Mouse (Mus musculus): Measurements from ENCODE around the gene Gm11096. TPM values are rescaled to one million over a fixed set of nuclear protein-coding genes. Genes with fewer than 3 reads are reported as not detected.

Gm11096 gene
- polyA plus RNA-seq (2014; fragmentation: Nextera tagmentation; extraction: Ambion mirVana) = not detected in 2 replicates

- Histone ChIP-seq H3K9ac (ENCODE audit: low read depth, low read length) (no peak within 1 kb of the TSS), H3K4me3 (ENCODE audit: low read depth, low read length) (no peak within 1 kb of the TSS)
- ATAC-seq (ENCODE audit: low FRiP score) = no peak
These were observed at the start of gene Gm11096 for GRCm38 (mm10) chr17:81441463-81441862. Gene Gm11096 (plus strand): TSS chr17:81441763.

GRCm38 (mm10) chr17:81393040-81393439 is 48.5 kb upstream of the Gm11096 start:
- Histone ChIP-seq H3K9ac (ENCODE audit: low read depth, low read length) (no peak overlapping the region), H3K36me3 (ENCODE audit: control insufficient read depth, insufficient read depth, low read length) (no peaks in the 10 kb centered on the region), H3K27ac (ENCODE audit: low read depth, low read length) (no peak overlapping the region), H3K27me3 (ENCODE audit: control insufficient read depth, insufficient read depth, low read length) (no peaks in the 10 kb centered on the region), H3K4me1 (replicated peaks; ENCODE audit: control insufficient read depth, insufficient read depth, low read length) (no peaks in the 10 kb centered on the region), H3K9me3 (ENCODE audit: control insufficient read depth, low read length) (no peaks in the 10 kb centered on the region), H3K4me2 (replicated peaks; ENCODE audit: low read depth, low read length) (no peak overlapping the region), H3K4me3 (ENCODE audit: low read depth, low read length) (no peak overlapping the region)
- no peak for DNase-seq (ENCODE audit: low spot score)
- no peak for ATAC-seq (ENCODE audit: low FRiP score)
- WGBS = 81% methylated on average over 4 of the region's 4 CpGs

More at GRCm38 (mm10) chr17:81441463-81441862, at the start of gene Gm11096:
- no peak for DNase-seq (ENCODE audit: low spot score)
- Histone ChIP-seq H3K9me3 (ENCODE audit: control insufficient read depth, low read length) (no peaks in the 10 kb centered on the region), H3K27me3 (ENCODE audit: control insufficient read depth, insufficient read depth, low read length) (no peaks in the 10 kb centered on the region), H3K27ac (ENCODE audit: low read depth, low read length) (no peak within 1 kb of the TSS), H3K36me3 (ENCODE audit: control insufficient read depth, insufficient read depth, low read length) (no peaks in the 10 kb centered on the region), H3K4me1 (replicated peaks; ENCODE audit: control insufficient read depth, insufficient read depth, low read length) (no peaks in the 10 kb centered on the region), H3K4me2 (replicated peaks; ENCODE audit: low read depth, low read length) (no peak within 1 kb of the TSS)

- H3K9me3 ChIP-seq (ENCODE audit: control insufficient read depth, low read length) = no peaks in the 10 kb centered on the region
- no peak overlapping the region for H3K9ac ChIP-seq (ENCODE audit: low read depth, low read length)
- ATAC-seq (ENCODE audit: low FRiP score) = no peak
- H3K27me3 ChIP-seq (ENCODE audit: control insufficient read depth, insufficient read depth, low read length) = no peaks in the 10 kb centered on the region
- H3K27ac ChIP-seq (ENCODE audit: low read depth, low read length) = no peak overlapping the region
- H3K36me3 ChIP-seq (ENCODE audit: control insufficient read depth, insufficient read depth, low read length) = no peaks in the 10 kb centered on the region
- H3K4me1 ChIP-seq (replicated peaks; ENCODE audit: control insufficient read depth, insufficient read depth, low read length) = no peaks in the 10 kb centered on the region
- DNase-seq (ENCODE audit: low spot score) = no peak
- H3K4me3 ChIP-seq (ENCODE audit: low read depth, low read length) = no peak overlapping the region
- no peak overlapping the region for H3K4me2 ChIP-seq (replicated peaks; ENCODE audit: low read depth, low read length)
- WGBS = 43% methylated on average over 2 of the region's 2 CpGs
These were observed 47.4 kb upstream of the Gm11096 start for GRCm38 (mm10) chr17:81394124-81394523.

- Histone ChIP-seq H3K27me3 (ENCODE audit: control insufficient read depth, insufficient read depth, low read length) (no peaks in the 10 kb centered on the region), H3K36me3 (ENCODE audit: control insufficient read depth, insufficient read depth, low read length) (no peaks in the 10 kb centered on the region), H3K4me2 (replicated peaks; ENCODE audit: low read depth, low read length) (no peak overlapping the region), H3K4me1 (replicated peaks; ENCODE audit: control insufficient read depth, insufficient read depth, low read length) (no peaks in the 10 kb centered on the region), H3K9ac (ENCODE audit: low read depth, low read length) (no peak overlapping the region), H3K4me3 (ENCODE audit: low read depth, low read length) (no peak overlapping the region), H3K9me3 (ENCODE audit: control insufficient read depth, low read length) (no peaks in the 10 kb centered on the region), H3K27ac (ENCODE audit: low read depth, low read length) (no peak overlapping the region)
- WGBS = 48% methylated on average over 1 of the region's 1 CpGs
- ATAC-seq (ENCODE audit: low FRiP score) = no peak
- no peak for DNase-seq (ENCODE audit: low spot score)
These were observed 44.1 kb upstream of the Gm11096 start for GRCm38 (mm10) chr17:81397434-81397833.

- H3K4me1 ChIP-seq (replicated peaks; ENCODE audit: control insufficient read depth, insufficient read depth, low read length) = no peaks in the 10 kb centered on the region
- H3K9ac ChIP-seq (ENCODE audit: low read depth, low read length) = no peak overlapping the region
- H3K4me2 ChIP-seq (replicated peaks; ENCODE audit: low read depth, low read length) = no peak overlapping the region
- H3K27ac ChIP-seq (ENCODE audit: low read depth, low read length) = no peak overlapping the region
- no peaks in the 10 kb centered on the region for H3K36me3 ChIP-seq (ENCODE audit: control insufficient read depth, insufficient read depth, low read length)
- DNase-seq (ENCODE audit: low spot score) (no peak), ATAC-seq (ENCODE audit: low FRiP score) (no peak)
- no peaks in the 10 kb centered on the region for H3K9me3 ChIP-seq (ENCODE audit: control insufficient read depth, low read length)
- no peaks in the 10 kb centered on the region for H3K27me3 ChIP-seq (ENCODE audit: control insufficient read depth, insufficient read depth, low read length)
- 72% methylated on average over 5 of the region's 5 CpGs for WGBS
- no peak overlapping the region for H3K4me3 ChIP-seq (ENCODE audit: low read depth, low read length)
These were observed 41.2 kb upstream of the Gm11096 start for GRCm38 (mm10) chr17:81400377-81400776.

DNA sequence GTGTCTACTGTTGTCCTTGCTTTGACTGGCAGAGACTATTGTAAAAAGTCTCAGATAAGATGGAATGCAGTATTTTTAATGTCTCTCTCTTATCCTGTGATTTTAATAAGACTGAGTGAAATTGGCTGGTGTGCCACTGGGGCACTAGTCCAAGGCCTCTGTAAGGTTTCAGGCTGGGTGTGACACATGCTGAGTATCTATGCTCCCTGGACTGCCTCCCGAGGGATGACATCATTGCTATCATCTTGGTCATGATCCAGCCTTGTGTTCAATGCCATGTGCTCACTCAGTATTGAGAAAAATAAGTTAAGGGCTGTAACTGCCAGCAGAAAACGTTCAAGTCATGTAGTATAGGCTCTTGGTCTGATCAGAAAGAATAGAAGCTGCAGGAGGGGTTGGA is 38.9 kb upstream of the Gm11096 start:
- ATAC-seq (ENCODE audit: low FRiP score) = no peak

DNA sequence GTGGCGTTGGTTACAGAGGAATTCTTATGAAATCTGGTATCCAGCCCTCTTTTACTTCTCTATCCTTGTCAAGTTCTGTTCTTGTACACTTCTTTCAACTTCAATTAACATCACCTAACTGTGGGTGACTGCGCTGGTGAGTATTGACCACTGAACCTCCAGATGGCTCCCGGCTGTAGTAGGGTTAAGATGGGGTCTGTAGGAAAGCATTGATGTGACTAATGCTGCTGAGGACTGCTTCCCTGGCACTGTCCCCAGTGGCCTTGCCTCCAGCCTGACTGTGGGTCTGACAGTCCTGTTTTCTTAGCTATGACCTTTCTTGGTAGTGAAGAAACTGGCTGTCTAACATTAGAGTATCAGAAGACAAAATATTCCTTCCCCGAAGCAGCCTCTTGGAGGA is 38.4 kb upstream of the Gm11096 start:
- H3K9ac ChIP-seq (ENCODE audit: low read depth, low read length) = no peak overlapping the region
- WGBS = 78% methylated on average over 4 of the region's 4 CpGs
- no peak overlapping the region for H3K27ac ChIP-seq (ENCODE audit: low read depth, low read length)
- no peaks in the 10 kb centered on the region for H3K9me3 ChIP-seq (ENCODE audit: control insufficient read depth, low read length)
- no peaks in the 10 kb centered on the region for H3K4me1 ChIP-seq (replicated peaks; ENCODE audit: control insufficient read depth, insufficient read depth, low read length)
- no peak for DNase-seq (ENCODE audit: low spot score)
- no peak overlapping the region for H3K4me2 ChIP-seq (replicated peaks; ENCODE audit: low read depth, low read length)
- ATAC-seq (ENCODE audit: low FRiP score) = no peak
- no peaks in the 10 kb centered on the region for H3K27me3 ChIP-seq (ENCODE audit: control insufficient read depth, insufficient read depth, low read length)
- H3K4me3 ChIP-seq (ENCODE audit: low read depth, low read length) = no peak overlapping the region
- no peaks in the 10 kb centered on the region for H3K36me3 ChIP-seq (ENCODE audit: control insufficient read depth, insufficient read depth, low read length)

More for the DNA sequence above, 38.9 kb upstream of the Gm11096 start:
- no peaks in the 10 kb centered on the region for H3K4me1 ChIP-seq (replicated peaks; ENCODE audit: control insufficient read depth, insufficient read depth, low read length)
- H3K9me3 ChIP-seq (ENCODE audit: control insufficient read depth, low read length) = no peaks in the 10 kb centered on the region
- WGBS = 88% methylated on average over 2 of the region's 2 CpGs
- no peak overlapping the region for H3K4me3 ChIP-seq (ENCODE audit: low read depth, low read length)
- no peaks in the 10 kb centered on the region for H3K27me3 ChIP-seq (ENCODE audit: control insufficient read depth, insufficient read depth, low read length)
- H3K4me2 ChIP-seq (replicated peaks; ENCODE audit: low read depth, low read length) = no peak overlapping the region
- DNase-seq (ENCODE audit: low spot score) = no peak
- no peaks in the 10 kb centered on the region for H3K36me3 ChIP-seq (ENCODE audit: control insufficient read depth, insufficient read depth, low read length)
- H3K9ac ChIP-seq (ENCODE audit: low read depth, low read length) = no peak overlapping the region
- H3K27ac ChIP-seq (ENCODE audit: low read depth, low read length) = no peak overlapping the region

DNA sequence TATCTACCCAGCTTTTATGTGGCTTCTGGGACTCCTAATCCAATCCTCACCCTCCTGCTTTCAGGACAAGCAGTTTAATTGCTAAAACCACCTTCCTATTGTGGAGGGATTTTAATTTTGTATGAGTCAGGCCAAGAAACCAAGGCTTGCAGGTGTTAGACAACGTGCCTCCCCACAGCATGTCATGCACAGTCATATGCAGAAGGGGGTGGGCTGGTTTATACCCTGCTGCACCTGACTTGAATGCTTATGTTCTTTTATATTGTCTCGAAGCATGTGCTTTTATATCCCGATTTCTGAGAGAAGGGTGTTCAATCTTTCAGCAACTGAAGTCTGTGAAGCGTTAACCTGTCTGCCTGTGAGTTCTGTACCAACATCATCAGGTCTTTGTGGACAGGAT is 37.3 kb upstream of the Gm11096 start:
- 73% methylated on average over 4 of the region's 4 CpGs for WGBS

DNA sequence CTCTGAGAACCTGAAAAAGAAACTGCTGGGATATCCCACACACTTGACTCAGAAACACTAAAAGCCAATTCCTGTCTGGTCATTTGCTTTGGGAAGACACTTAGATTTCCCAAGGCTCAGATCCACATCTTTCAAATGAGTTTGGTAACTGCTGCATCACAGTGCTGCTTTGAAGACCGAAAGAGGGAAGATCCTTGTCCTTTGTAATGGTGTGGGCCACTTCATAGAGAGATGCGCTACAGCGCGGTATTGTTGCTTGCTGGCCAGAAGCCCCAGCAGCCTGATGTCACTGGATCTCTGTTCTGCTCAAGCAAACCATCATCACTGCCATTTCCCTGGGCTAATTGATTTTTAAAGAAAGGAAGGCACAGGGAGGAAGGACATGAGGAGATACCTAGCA is 28.8 kb upstream of the Gm11096 start:
- H3K27ac ChIP-seq (ENCODE audit: low read depth, low read length) = no peak overlapping the region
- no peaks in the 10 kb centered on the region for H3K27me3 ChIP-seq (ENCODE audit: control insufficient read depth, insufficient read depth, low read length)
- H3K9ac ChIP-seq (ENCODE audit: low read depth, low read length) = no peak overlapping the region
- DNase-seq (ENCODE audit: low spot score) = no peak
- ATAC-seq (ENCODE audit: low FRiP score) = no peak
- H3K4me1 ChIP-seq (replicated peaks; ENCODE audit: control insufficient read depth, insufficient read depth, low read length) = no peaks in the 10 kb centered on the region
- H3K4me3 ChIP-seq (ENCODE audit: low read depth, low read length) = no peak overlapping the region
- H3K4me2 ChIP-seq (replicated peaks; ENCODE audit: low read depth, low read length) = no peak overlapping the region
- WGBS = 93% methylated on average over 4 of the region's 4 CpGs
- no peaks in the 10 kb centered on the region for H3K36me3 ChIP-seq (ENCODE audit: control insufficient read depth, insufficient read depth, low read length)
- H3K9me3 ChIP-seq (ENCODE audit: control insufficient read depth, low read length) = no peaks in the 10 kb centered on the region

More for the DNA sequence above, 37.3 kb upstream of the Gm11096 start:
- no peak for ATAC-seq (ENCODE audit: low FRiP score)
- H3K27me3 ChIP-seq (ENCODE audit: control insufficient read depth, insufficient read depth, low read length) = no peaks in the 10 kb centered on the region
- H3K9me3 ChIP-seq (ENCODE audit: control insufficient read depth, low read length) = no peaks in the 10 kb centered on the region
- H3K4me3 ChIP-seq (ENCODE audit: low read depth, low read length) = no peak overlapping the region
- H3K36me3 ChIP-seq (ENCODE audit: control insufficient read depth, insufficient read depth, low read length) = no peaks in the 10 kb centered on the region
- no peak for DNase-seq (ENCODE audit: low spot score)
- H3K27ac ChIP-seq (ENCODE audit: low read depth, low read length) = no peak overlapping the region
- H3K9ac ChIP-seq (ENCODE audit: low read depth, low read length) = no peak overlapping the region
- H3K4me1 ChIP-seq (replicated peaks; ENCODE audit: control insufficient read depth, insufficient read depth, low read length) = no peaks in the 10 kb centered on the region
- H3K4me2 ChIP-seq (replicated peaks; ENCODE audit: low read depth, low read length) = no peak overlapping the region

Data from hindbrain, embryonic 11.5 days (tissue).